Mouse (Mus musculus) small intestine, adult 2 months (tissue): ENCODE data around the gene Eif3k. TPM values are rescaled to one million over a fixed set of nuclear protein-coding genes. Genes with fewer than 3 reads are reported as not detected.
A peak's percentile ranks its signal among the peaks of the same experiment; 100 is the strongest.
"Not testable (repeated sequence)": the region's sequence is repeated elsewhere in the genome, so short reads cannot be mapped to it uniquely, and the experiment has no call there.

Source experiments
- H3K27ac ChIP-seq: fragments of 200-500 bp; 2 replicates; pipeline ENCODE4 v1.5.1; 2012; ENCODE audit warnings: low read depth, low read length, control low read depth, inconsistent platforms; ENCODE audit not compliant: insufficient read depth
- H3K27me3 ChIP-seq: fragments of 200-500 bp; 2 replicates; pipeline ENCODE4 v1.6.1; 2012; ENCODE audit warnings: mild to moderate bottlenecking, moderate library complexity, low read length, inconsistent platforms; ENCODE audit not compliant: control insufficient read depth, insufficient read depth
- H3K36me3 ChIP-seq: fragments of 200-500 bp; 2 replicates; pipeline ENCODE4 v1.6.1; 2012; ENCODE audit warnings: mild to moderate bottlenecking, low read length, control low read depth, inconsistent platforms; ENCODE audit not compliant: control insufficient read depth, insufficient read depth
- H3K4me1 ChIP-seq: fragments of 200-500 bp; 2 replicates; pipeline ENCODE4 v1.6.1; 2012; ENCODE audit warnings: low read length, inconsistent platforms, mixed read lengths; ENCODE audit not compliant: control insufficient read depth, insufficient read depth, insufficient read length
- H3K4me3 ChIP-seq: fragments of 200-500 bp; 2 replicates; pipeline ENCODE4 v1.5.1; 2012; ENCODE audit warnings: low read depth, mild to moderate bottlenecking, control low read depth, inconsistent platforms, low read length, moderate library complexity
- CTCF ChIP-seq: fragments of 200-500 bp; IDR thresholded peaks from 2 replicates; pipeline ENCODE4 v1.5.1; 2012; ENCODE audit warnings: low read depth, mild to moderate bottlenecking, control low read depth, inconsistent platforms, low read length, moderate library complexity, mixed read lengths; ENCODE audit not compliant: insufficient replicate concordance, insufficient read length; ENCODE audit errors: extremely low read depth
- POLR2A ChIP-seq: fragments of 200-500 bp; IDR thresholded peaks from 2 replicates; pipeline ENCODE4 v1.6.1; 2012; ENCODE audit warnings: low read depth, mild to moderate bottlenecking, control low read depth, inconsistent platforms, low read length, moderate library complexity
- WGBS: fragments of 180-500 bp; shearing (Covaris S2); methylation state at CpG from one replicate; pipeline ENCODE4 v1.1.7; 2018; 5-methylcytosine and 5-hydroxymethylcytosine counted together
- polyA plus RNA-seq: library from polyadenylated mRNA; depleted of rRNA; stranded (reverse); fragments of >200 nt; gene quantifications from 2 replicates; pipeline ENCODE4 v1.2.3, GENCODE M21; 2012

Gene Eif3k
- polyA plus RNA-seq, 1 experiment = 169 TPM

GRCm38 (mm10) chr7:28972542-28972985 is 9.1 kb downstream of the Eif3k start:
- no peaks in the 10 kb centered on the region for H3K27me3 ChIP-seq
- H3K36me3 ChIP-seq = peaks cover 24% of the 10 kb centered on the region
- peaks cover 31% of the 10 kb centered on the region for H3K4me1 ChIP-seq
- WGBS = 68% methylated on average over 8 of the region's 8 CpGs
- H3K27ac ChIP-seq = peak overlapping the region; percentile 1
- H3K4me3 ChIP-seq = no peak overlapping the region
- TF ChIP-seq CTCF = peak; percentile 89; the same call in 1 of the 2 replicates
- TF ChIP-seq POLR2A = no peak

GRCm38 (mm10) chr7:28971770-28972269 is 9.8 kb downstream of the Eif3k start:
- H3K27ac ChIP-seq = peak overlapping the region; percentile 95
- WGBS = 23% methylated on average over 6 of the region's 6 CpGs
- H3K4me3 ChIP-seq = no peak overlapping the region
- H3K27me3 ChIP-seq = no peaks in the 10 kb centered on the region
- peaks cover 18% of the 10 kb centered on the region for H3K36me3 ChIP-seq
- peaks cover 27% of the 10 kb centered on the region for H3K4me1 ChIP-seq
- TF ChIP-seq POLR2A (no peak; the same call in 1 of the 2 replicates), CTCF (no peak)

- whole genome bisulfite sequencing = 34% methylated on average over 7 of the region's 7 CpGs
- H3K27me3 ChIP-seq = no peaks in the 10 kb centered on the region
- TF ChIP-seq POLR2A = peak; percentile 46; the same call in 1 of the 2 replicates
- no peak for TF ChIP-seq CTCF
- H3K36me3 ChIP-seq = peaks cover 14% of the 10 kb centered on the region
- H3K4me3 ChIP-seq = peak overlapping the region; percentile 55
- H3K4me1 ChIP-seq = peaks cover 27% of the 10 kb centered on the region
- H3K27ac ChIP-seq = peak overlapping the region; percentile 95
These were observed 10.6 kb downstream of the Eif3k start for GRCm38 (mm10) chr7:28971029-28971428.

GRCm38 (mm10) chr7:28969672-28970394 is 11.8 kb downstream of the Eif3k start:
- peak overlapping the region; percentile 97 for H3K27ac ChIP-seq
- no peak overlapping the region for H3K4me3 ChIP-seq
- peaks cover 11% of the 10 kb centered on the region for H3K36me3 ChIP-seq
- H3K4me1 ChIP-seq = peaks cover 27% of the 10 kb centered on the region
- no peaks in the 10 kb centered on the region for H3K27me3 ChIP-seq
- TF ChIP-seq POLR2A = peak; percentile 15; the same call in 1 of the 2 replicates
- no peak for TF ChIP-seq CTCF
- WGBS = 18% methylated on average over 12 of the region's 12 CpGs

GRCm38 (mm10) chr7:28969271-28969670 is 12.4 kb downstream of the Eif3k start:
- H3K27ac ChIP-seq = peak overlapping the region; percentile 97
- peaks cover 11% of the 10 kb centered on the region for H3K36me3 ChIP-seq
- H3K27me3 ChIP-seq = no peaks in the 10 kb centered on the region
- no peak overlapping the region for H3K4me3 ChIP-seq
- WGBS = 84% methylated on average over 1 of the region's 1 CpGs
- H3K4me1 ChIP-seq = peaks cover 30% of the 10 kb centered on the region
- no peak for TF ChIP-seq POLR2A
- no peak for TF ChIP-seq CTCF

- H3K27me3 ChIP-seq, H3K4me3 ChIP-seq, H3K36me3 ChIP-seq, H3K27ac ChIP-seq: not testable (repeated sequence)
- WGBS = 86% methylated on average over 8 of the region's 8 CpGs
- peaks cover 31% of the 10 kb centered on the region for H3K4me1 ChIP-seq
These were observed 13.5 kb downstream of the Eif3k start for GRCm38 (mm10) chr7:28968120-28968519.

- WGBS = 78% methylated on average over 4 of the region's 4 CpGs
- TF ChIP-seq POLR2A (no peak), CTCF (no peak)
- Histone ChIP-seq H3K27me3 (no peaks in the 10 kb centered on the region), H3K4me1 (peaks cover 29% of the 10 kb centered on the region), H3K36me3 (no peaks in the 10 kb centered on the region), H3K4me3 (no peak overlapping the region), H3K27ac (no peak overlapping the region)
These were observed 14.7 kb downstream of the Eif3k start for GRCm38 (mm10) chr7:28966751-28967505.
